Mouse (Mus musculus) myocyte (in vitro differentiated cells): ENCODE data around the gene Mfrp. TPM values are rescaled to one million over a fixed set of nuclear protein-coding genes. Genes with fewer than 3 reads are reported as not detected.

Experiments
- H3K27me3 ChIP-seq: one replicate; pipeline ENCODE4 v1.6.1; 2011; ENCODE audit not compliant: control insufficient read depth, insufficient read depth, insufficient read length
- H3K36me3 ChIP-seq: one replicate; pipeline ENCODE4 v1.6.1; 2011; ENCODE audit not compliant: control insufficient read depth, insufficient read depth
- H3K4me2 ChIP-seq: one replicate; pipeline ENCODE4 v1.6.1; 2011; ENCODE audit warnings: low read depth, control low read depth
- H3K4me3 ChIP-seq: one replicate; pipeline ENCODE4 v1.5.1; 2011; ENCODE audit warnings: mild to moderate bottlenecking, control low read depth, moderate library complexity
- H3K79me2 ChIP-seq: one replicate; pipeline ENCODE4 v1.6.1; 2011; ENCODE audit not compliant: control insufficient read depth, insufficient read depth
- H3ac ChIP-seq: one replicate; pipeline ENCODE4 v1.6.1; 2011; ENCODE audit not compliant: control insufficient read depth, insufficient read length
- CEBPB ChIP-seq: IDR thresholded peaks from 2 replicates; pipeline ENCODE4 v1.6.1; 2011; ENCODE audit warnings: mild to moderate bottlenecking, moderate library complexity; ENCODE audit not compliant: poor library complexity, insufficient read depth, severe bottlenecking
- E2F4 ChIP-seq: IDR thresholded peaks from one replicate; pipeline ENCODE4 v1.6.1; 2011; ENCODE audit warnings: mild to moderate bottlenecking, control low read depth, moderate library complexity; ENCODE audit not compliant: insufficient read depth
- MAX ChIP-seq: IDR thresholded peaks from one replicate; pipeline ENCODE4 v1.6.1; 2011; ENCODE audit warnings: low read depth, mild to moderate bottlenecking, control low read depth
- MYOD1 ChIP-seq, 3 experiments: IDR thresholded peaks; one replicate each; pipeline ENCODE4 v1.6.1; 2011; ENCODE audit warnings: control low read depth in 2 of 3, low read depth in 2 of 3, mild to moderate bottlenecking in 2 of 3, moderate library complexity in 1 of 3; ENCODE audit not compliant: insufficient read length in 2 of 3, control insufficient read depth in 1 of 3
- MYOG ChIP-seq, 3 experiments: IDR thresholded peaks; one replicate each; pipeline ENCODE4 v1.6.1; 2011; ENCODE audit warnings: control low read depth in 2 of 3, low read depth in 2 of 3, mild to moderate bottlenecking in 2 of 3; ENCODE audit not compliant: insufficient read length in 2 of 3, control insufficient read depth in 1 of 3, insufficient read depth in 1 of 3
- POLR2A ChIP-seq: IDR thresholded peaks from one replicate; pipeline ENCODE4 v1.6.1; 2011; ENCODE audit warnings: low read depth, mild to moderate bottlenecking, control low read depth, moderate library complexity; ENCODE audit not compliant: insufficient read length
- POLR2AphosphoS2 ChIP-seq: IDR thresholded peaks from one replicate; pipeline ENCODE4 v1.6.1; 2011; ENCODE audit warnings: low read depth, control low read depth; ENCODE audit not compliant: insufficient read length
- REST ChIP-seq: IDR thresholded peaks from one replicate; pipeline ENCODE4 v1.6.1; 2011; ENCODE audit warnings: mild to moderate bottlenecking, control low read depth, moderate library complexity; ENCODE audit not compliant: insufficient read depth, insufficient read length
- SRF ChIP-seq: IDR thresholded peaks from one replicate; pipeline ENCODE4 v1.6.1; 2011; ENCODE audit warnings: low read depth; ENCODE audit not compliant: control insufficient read depth, insufficient read length
- TCF12 ChIP-seq: IDR thresholded peaks from one replicate; pipeline ENCODE4 v1.6.1; 2011; ENCODE audit warnings: mild to moderate bottlenecking, control low read depth; ENCODE audit not compliant: poor library complexity, insufficient read depth, severe bottlenecking
- TCF3 ChIP-seq: IDR thresholded peaks from one replicate; pipeline ENCODE4 v1.6.1; 2011; ENCODE audit warnings: low read depth, control low read depth; ENCODE audit not compliant: insufficient read length
- USF1 ChIP-seq: IDR thresholded peaks from one replicate; pipeline ENCODE4 v1.6.1; 2011; ENCODE audit warnings: low read depth, mild to moderate bottlenecking, control low read depth, moderate library complexity
- polyA plus RNA-seq: library from polyadenylated mRNA; unstranded; fragments of >200 nt; fragmentation: generic; extraction: Trizol; gene quantifications from one replicate; pipeline ENCODE4 v1.2.1, GENCODE M21; 2012; ENCODE audit warnings: missing spikeins

Mfrp gene
- polyA plus RNA-seq, 1 experiment: 0.01 TPM

DNA sequence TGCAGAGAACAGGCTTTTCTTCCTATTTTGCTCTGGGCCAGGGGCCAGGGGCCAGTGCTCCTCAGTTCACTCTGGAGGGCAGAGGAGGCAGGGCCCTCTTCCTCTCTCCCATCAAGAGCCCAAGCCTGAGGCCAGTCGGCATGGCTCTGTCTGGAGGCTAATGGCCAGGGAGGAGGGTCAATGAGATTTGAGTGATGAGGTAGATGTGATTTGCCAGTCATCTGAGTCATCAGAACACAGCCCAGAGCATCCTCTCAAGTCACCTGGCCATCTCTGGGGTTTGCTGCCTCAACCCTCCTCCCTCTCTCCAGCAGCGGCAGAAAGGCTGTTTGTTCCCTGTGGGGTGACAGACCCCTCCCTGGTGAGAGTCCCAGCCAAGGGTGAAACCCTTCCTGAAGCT, 31.8 kb downstream of the Mfrp start:
- H3K4me3 ChIP-seq: no peak overlapping the region

DNA sequence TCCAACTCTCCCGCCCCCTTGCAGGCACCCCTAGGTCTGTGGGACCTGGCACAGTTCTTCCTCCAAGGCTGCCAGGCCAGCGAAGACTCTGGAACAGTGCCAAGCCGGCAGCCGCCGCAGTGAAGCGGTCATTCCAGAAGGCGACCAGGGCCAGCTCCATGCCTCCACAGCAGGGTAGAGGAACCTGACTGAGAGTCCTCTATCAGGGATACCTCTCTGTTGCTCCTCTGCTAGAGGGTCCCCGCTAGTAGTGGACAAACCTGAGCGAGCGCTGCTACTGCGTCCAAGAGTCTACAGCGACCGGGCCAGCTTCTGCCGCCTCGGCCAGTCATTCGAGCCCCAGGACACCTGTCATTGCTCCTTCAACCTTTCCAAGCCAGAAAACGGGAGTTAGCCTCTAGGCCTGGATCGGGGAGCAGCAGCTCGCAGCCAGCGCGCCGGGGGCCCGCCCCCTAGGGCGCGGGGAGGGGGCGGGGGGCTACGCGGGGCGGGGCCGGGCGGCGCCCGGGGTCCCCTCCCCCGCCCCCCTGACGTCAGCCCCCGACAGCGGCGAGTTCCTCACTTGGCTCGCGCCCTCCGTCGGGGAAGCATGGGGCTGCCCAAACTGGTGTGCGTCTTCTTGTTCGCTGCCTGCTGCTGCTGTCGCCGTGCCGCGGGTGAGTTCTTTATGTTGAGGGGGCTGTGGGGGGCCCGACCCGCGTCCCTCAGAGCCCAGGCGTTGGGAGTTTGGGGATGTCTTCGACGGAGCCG, 32.7 kb downstream of the Mfrp start, which contains the start of gene Mcam:
Gene Mcam, plus strand, starts transcription at position 369 of the 750 bp plus-strand sequence.
- Histone ChIP-seq H3K4me3 (peak within 1 kb of the TSS; percentile 24), H3K4me2 (peak within 1 kb of the TSS; percentile 94), H3K79me2 (no peaks in the 10 kb centered on the region), H3ac (peak within 1 kb of the TSS; percentile 1), H3K36me3 (no peaks in the 10 kb centered on the region), H3K27me3 (no peaks in the 10 kb centered on the region)
- no peak for TF ChIP-seq E2F4
- peak in 2 of 3 experiments; percentile 20 to 57 for TF ChIP-seq MYOD1 (IDR thresholded peaks at IDR 0.05; ENCODE audit: control insufficient read depth in 1 of 3, insufficient read length in 2 of 3, low read depth in 2 of 3)
- peak in 1 of 3 experiments; percentile 3 for TF ChIP-seq MYOG (IDR thresholded peaks at IDR 0.05; ENCODE audit: control insufficient read depth in 1 of 3, insufficient read depth in 1 of 3, insufficient read length in 2 of 3, low read depth in 2 of 3)
- TF ChIP-seq POLR2A: peak; percentile 59
- peak; percentile 27 for TF ChIP-seq POLR2AphosphoS2

More for the DNA sequence above, 31.8 kb downstream of the Mfrp start:
- Histone ChIP-seq H3K79me2 (no peaks in the 10 kb centered on the region), H3K4me2 (no peak overlapping the region), H3ac (no peak overlapping the region), H3K27me3 (no peaks in the 10 kb centered on the region), H3K36me3 (no peaks in the 10 kb centered on the region)
- TF ChIP-seq POLR2A (no peak), USF1 (no peak), REST (no peak), TCF3 (no peak), CEBPB (no peak), MYOD1 (IDR thresholded peaks at IDR 0.05; ENCODE audit: control insufficient read depth in 1 of 3, insufficient read length in 2 of 3, low read depth in 2 of 3) (no peak), MAX (no peak), SRF (no peak), MYOG (IDR thresholded peaks at IDR 0.05; ENCODE audit: control insufficient read depth in 1 of 3, insufficient read depth in 1 of 3, insufficient read length in 2 of 3, low read depth in 2 of 3) (no peak), POLR2AphosphoS2 (no peak), TCF12 (no peak), E2F4 (no peak)

DNA sequence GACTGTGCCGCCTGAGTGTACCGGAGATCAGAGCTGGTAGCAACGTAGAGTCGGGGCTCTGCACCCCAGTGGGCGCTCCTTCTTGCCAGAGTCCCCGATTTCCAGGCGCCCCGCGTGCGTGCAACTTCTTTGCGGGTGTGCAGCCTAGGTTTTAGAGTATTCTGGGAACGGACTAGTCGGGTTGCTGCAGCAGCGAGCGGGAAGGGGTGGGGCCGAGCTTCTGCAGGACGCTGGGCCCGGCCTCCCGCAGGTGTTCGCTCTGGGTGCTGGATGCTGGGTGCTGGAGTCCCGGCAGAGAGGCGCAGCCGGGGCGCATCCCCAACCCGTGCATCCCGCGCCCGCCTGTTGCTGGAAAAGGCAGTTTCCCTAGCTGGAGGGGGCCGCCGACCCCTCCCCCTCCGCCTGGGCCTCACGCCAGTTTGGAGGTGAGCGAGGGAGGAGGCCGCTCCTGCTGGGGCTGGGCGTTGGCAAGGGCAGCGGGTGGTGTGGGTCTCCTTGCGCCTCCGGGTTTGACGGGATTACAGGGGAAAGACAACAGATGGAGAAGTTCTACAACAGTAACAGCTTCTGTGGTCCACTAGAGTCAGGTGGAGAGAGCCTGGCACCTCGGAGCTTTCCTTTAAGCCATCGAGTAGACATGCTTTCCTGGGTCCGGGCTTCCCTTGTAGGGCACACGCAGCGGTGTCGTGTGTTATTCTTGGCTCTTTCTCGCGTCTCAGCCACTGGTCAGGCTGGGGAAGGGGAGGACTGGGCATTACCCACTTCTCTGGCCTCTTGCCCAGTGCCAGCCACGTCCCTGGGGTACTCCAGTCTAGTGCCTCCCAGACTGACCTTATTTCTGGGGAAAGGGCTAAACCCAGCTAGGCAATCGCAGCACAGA, 33.6 kb downstream of the Mfrp start:
- Histone ChIP-seq H3K4me2 (peak overlapping the region; percentile 94), H3ac (peak overlapping the region; percentile 1), H3K4me3 (peak overlapping the region; percentile 24), H3K27me3 (no peaks in the 10 kb centered on the region), H3K79me2 (no peaks in the 10 kb centered on the region), H3K36me3 (no peaks in the 10 kb centered on the region)
- no peak for TF ChIP-seq CEBPB
- no peak for TF ChIP-seq SRF
- no peak for TF ChIP-seq MYOG (IDR thresholded peaks at IDR 0.05; ENCODE audit: control insufficient read depth in 1 of 3, insufficient read depth in 1 of 3, insufficient read length in 2 of 3, low read depth in 2 of 3)
- TF ChIP-seq POLR2A: no peak
- no peak for TF ChIP-seq REST
- no peak for TF ChIP-seq TCF12
- TF ChIP-seq POLR2AphosphoS2: no peak
- TF ChIP-seq TCF3: no peak
- no peak for TF ChIP-seq USF1
- no peak for TF ChIP-seq MAX

DNA sequence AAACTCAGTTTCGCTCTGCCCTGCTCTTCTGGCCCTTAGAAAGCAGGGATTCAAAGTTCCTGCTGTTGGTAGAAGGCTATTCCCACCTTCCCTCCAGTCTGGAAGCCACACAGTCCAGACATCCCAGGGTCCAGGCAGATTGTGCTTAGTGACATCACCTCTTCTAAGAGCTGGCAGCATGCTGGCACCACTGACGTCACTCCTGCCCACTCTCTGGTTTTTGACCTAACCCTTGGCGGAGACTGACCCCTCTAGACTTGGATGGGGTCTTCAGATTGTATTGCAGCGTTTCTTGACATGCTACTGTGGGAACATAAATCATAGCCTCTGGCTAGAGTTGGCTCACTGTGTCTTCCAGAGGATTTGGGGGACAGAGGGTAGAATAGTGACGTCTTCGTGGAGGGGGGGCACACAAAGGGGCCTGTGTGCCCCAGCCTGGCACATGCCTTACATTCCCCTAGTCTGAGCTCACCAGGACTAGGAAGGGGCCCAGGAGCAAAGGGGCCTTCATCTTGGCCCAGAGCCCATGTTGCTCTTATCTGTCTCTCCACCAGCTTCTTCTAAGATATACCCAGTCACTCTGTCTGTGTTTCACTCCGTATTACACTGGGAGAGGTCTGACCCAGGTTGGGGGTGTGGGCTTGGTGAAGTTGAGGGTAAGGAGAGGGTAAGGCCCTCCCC, 34.3 kb downstream of the Mfrp start:
- H3K36me3 ChIP-seq: no peaks in the 10 kb centered on the region
- no peaks in the 10 kb centered on the region for H3K79me2 ChIP-seq
- peak overlapping the region; percentile 24 for H3K4me3 ChIP-seq
- no peak overlapping the region for H3ac ChIP-seq
- H3K4me2 ChIP-seq: peak overlapping the region; percentile 94
- TF ChIP-seq REST (no peak), E2F4 (no peak), TCF12 (no peak), POLR2AphosphoS2 (no peak), TCF3 (no peak), MYOG (IDR thresholded peaks at IDR 0.05; ENCODE audit: control insufficient read depth in 1 of 3, insufficient read depth in 1 of 3, insufficient read length in 2 of 3, low read depth in 2 of 3) (no peak), USF1 (no peak), MAX (no peak), CEBPB (no peak), MYOD1 (IDR thresholded peaks at IDR 0.05; ENCODE audit: control insufficient read depth in 1 of 3, insufficient read length in 2 of 3, low read depth in 2 of 3) (no peak), SRF (no peak), POLR2A (no peak)
- no peaks in the 10 kb centered on the region for H3K27me3 ChIP-seq
